Mouse (Mus musculus): ENCODE data around the gene Prdm13. TPM values are rescaled to one million over a fixed set of nuclear protein-coding genes. Genes with fewer than 3 reads are reported as not detected.

Prdm13 gene
- not detected in 2 replicates for polyA plus RNA-seq (2012)

- Histone ChIP-seq H3K4me3 (replicated peaks) (no peak within 1 kb of the TSS), H3K4me1 (ENCODE audit: control insufficient read depth) (no peaks in the 10 kb centered on the region), H3K36me3 (ENCODE audit: control insufficient read depth) (no peaks in the 10 kb centered on the region), H3K27me3 (ENCODE audit: control insufficient read depth) (peaks cover 100% of the 10 kb centered on the region), H3K9me3 (ENCODE audit: control insufficient read depth, low read length) (peaks cover 4% of the 10 kb centered on the region; the same call in 1 of the 2 replicates)
- TF ChIP-seq GATA1 (IDR thresholded peaks at IDR 0.05; ENCODE audit: low read length) (no peak), TAL1 (IDR thresholded peaks at IDR 0.05; ENCODE audit: low read length) (no peak)
Measured at GRCm38 (mm10) chr4:21685595-21686091, at the start of gene Prdm13. Prdm13 (minus strand) TSS chr4:21685963.

- TF ChIP-seq TAL1 (IDR thresholded peaks at IDR 0.05; ENCODE audit: low read length): no peak
- Histone ChIP-seq H3K36me3 (ENCODE audit: control insufficient read depth) (peaks cover 5% of the 10 kb centered on the region), H3K9me3 (ENCODE audit: control insufficient read depth, low read length) (no peaks in the 10 kb centered on the region), H3K27me3 (ENCODE audit: control insufficient read depth) (peaks cover 7% of the 10 kb centered on the region), H3K4me1 (ENCODE audit: control insufficient read depth) (peaks cover 19% of the 10 kb centered on the region), H3K4me3 (replicated peaks) (peak within 1 kb of the TSS; percentile 73)
Measured at GRCm38 (mm10) chr4:21727615-21728165, 41.9 kb upstream of the Prdm13 start, which contains the start of gene Ccnc. Ccnc (plus strand) TSS chr4:21727701.

GRCm38 (mm10) chr4:21726912-21727614 is 41.3 kb upstream of the Prdm13 start:
- Histone ChIP-seq H3K4me1 (ENCODE audit: control insufficient read depth) (peaks cover 19% of the 10 kb centered on the region), H3K9me3 (ENCODE audit: control insufficient read depth, low read length) (no peaks in the 10 kb centered on the region), H3K4me3 (replicated peaks) (peak overlapping the region; percentile 73), H3K36me3 (ENCODE audit: control insufficient read depth) (peaks cover 5% of the 10 kb centered on the region), H3K27me3 (ENCODE audit: control insufficient read depth) (peaks cover 7% of the 10 kb centered on the region)
- TF ChIP-seq GATA1 (IDR thresholded peaks at IDR 0.05; ENCODE audit: low read length) (no peak), TAL1 (IDR thresholded peaks at IDR 0.05; ENCODE audit: low read length) (no peak)

- H3K36me3 ChIP-seq (ENCODE audit: control insufficient read depth): no peaks in the 10 kb centered on the region
- peaks cover 13% of the 10 kb centered on the region for H3K27me3 ChIP-seq (ENCODE audit: control insufficient read depth)
- H3K9me3 ChIP-seq (ENCODE audit: control insufficient read depth, low read length): no peaks in the 10 kb centered on the region
- H3K4me3 ChIP-seq (replicated peaks): no peak overlapping the region
- H3K4me1 ChIP-seq (ENCODE audit: control insufficient read depth): peaks cover 5% of the 10 kb centered on the region
- TF ChIP-seq GATA1 (IDR thresholded peaks at IDR 0.05; ENCODE audit: low read length): no peak
- no peak for TF ChIP-seq TAL1 (IDR thresholded peaks at IDR 0.05; ENCODE audit: low read length)
Measured at GRCm38 (mm10) chr4:21722752-21723334, 37.1 kb upstream of the Prdm13 start.

GRCm38 (mm10) chr4:21712147-21712546 is 26.4 kb upstream of the Prdm13 start:
- no peak for TF ChIP-seq GATA1 (IDR thresholded peaks at IDR 0.05; ENCODE audit: low read length)
- no peaks in the 10 kb centered on the region for H3K36me3 ChIP-seq (ENCODE audit: control insufficient read depth)
- H3K4me3 ChIP-seq (replicated peaks): no peak overlapping the region
- H3K27me3 ChIP-seq (ENCODE audit: control insufficient read depth): no peaks in the 10 kb centered on the region
- no peaks in the 10 kb centered on the region for H3K4me1 ChIP-seq (ENCODE audit: control insufficient read depth)
- no peaks in the 10 kb centered on the region for H3K9me3 ChIP-seq (ENCODE audit: control insufficient read depth, low read length)

GRCm38 (mm10) chr4:21705046-21705445 is 19.3 kb upstream of the Prdm13 start:
- no peaks in the 10 kb centered on the region for H3K4me1 ChIP-seq (ENCODE audit: control insufficient read depth)
- H3K36me3 ChIP-seq (ENCODE audit: control insufficient read depth): no peaks in the 10 kb centered on the region
- H3K4me3 ChIP-seq (replicated peaks): no peak overlapping the region
- TF ChIP-seq TAL1 (IDR thresholded peaks at IDR 0.05; ENCODE audit: low read length) (no peak), GATA1 (IDR thresholded peaks at IDR 0.05; ENCODE audit: low read length) (no peak)
- H3K9me3 ChIP-seq (ENCODE audit: control insufficient read depth, low read length): no peaks in the 10 kb centered on the region
- no peaks in the 10 kb centered on the region for H3K27me3 ChIP-seq (ENCODE audit: control insufficient read depth)

GRCm38 (mm10) chr4:21695638-21696254 is 10.0 kb upstream of the Prdm13 start:
- Histone ChIP-seq H3K4me3 (replicated peaks) (no peak overlapping the region), H3K9me3 (ENCODE audit: control insufficient read depth, low read length) (no peaks in the 10 kb centered on the region), H3K27me3 (ENCODE audit: control insufficient read depth) (peaks cover 24% of the 10 kb centered on the region), H3K4me1 (ENCODE audit: control insufficient read depth) (no peaks in the 10 kb centered on the region; the same call in 1 of the 2 replicates), H3K36me3 (ENCODE audit: control insufficient read depth) (no peaks in the 10 kb centered on the region)
- no peak for TF ChIP-seq GATA1 (IDR thresholded peaks at IDR 0.05; ENCODE audit: low read length)
- TF ChIP-seq TAL1 (IDR thresholded peaks at IDR 0.05; ENCODE audit: low read length): no peak

- Histone ChIP-seq H3K27me3 (ENCODE audit: control insufficient read depth) (peaks cover 79% of the 10 kb centered on the region), H3K4me1 (ENCODE audit: control insufficient read depth) (no peaks in the 10 kb centered on the region), H3K9me3 (ENCODE audit: control insufficient read depth, low read length) (peaks cover 4% of the 10 kb centered on the region; the same call in 1 of the 2 replicates), H3K4me3 (replicated peaks) (no peak overlapping the region), H3K36me3 (ENCODE audit: control insufficient read depth) (no peaks in the 10 kb centered on the region)
- TF ChIP-seq GATA1 (IDR thresholded peaks at IDR 0.05; ENCODE audit: low read length) (no peak), TAL1 (IDR thresholded peaks at IDR 0.05; ENCODE audit: low read length) (no peak)
Measured at GRCm38 (mm10) chr4:21690221-21690620, 4.5 kb upstream of the Prdm13 start.

- no peaks in the 10 kb centered on the region for H3K36me3 ChIP-seq (ENCODE audit: control insufficient read depth)
- H3K9me3 ChIP-seq (ENCODE audit: control insufficient read depth, low read length): peaks cover 4% of the 10 kb centered on the region; the same call in 1 of the 2 replicates
- TF ChIP-seq GATA1 (IDR thresholded peaks at IDR 0.05; ENCODE audit: low read length) (no peak), TAL1 (IDR thresholded peaks at IDR 0.05; ENCODE audit: low read length) (no peak)
- peaks cover 86% of the 10 kb centered on the region for H3K27me3 ChIP-seq (ENCODE audit: control insufficient read depth)
- H3K4me1 ChIP-seq (ENCODE audit: control insufficient read depth): no peaks in the 10 kb centered on the region
- H3K4me3 ChIP-seq (replicated peaks): no peak overlapping the region
Measured at GRCm38 (mm10) chr4:21689492-21689941, 3.8 kb upstream of the Prdm13 start.

All from erythroblast, embryonic 14.5 days (primary cell).